Comparison of ENCODE assay signal across 9 mouse cellular contexts in the genomic region with DNA sequence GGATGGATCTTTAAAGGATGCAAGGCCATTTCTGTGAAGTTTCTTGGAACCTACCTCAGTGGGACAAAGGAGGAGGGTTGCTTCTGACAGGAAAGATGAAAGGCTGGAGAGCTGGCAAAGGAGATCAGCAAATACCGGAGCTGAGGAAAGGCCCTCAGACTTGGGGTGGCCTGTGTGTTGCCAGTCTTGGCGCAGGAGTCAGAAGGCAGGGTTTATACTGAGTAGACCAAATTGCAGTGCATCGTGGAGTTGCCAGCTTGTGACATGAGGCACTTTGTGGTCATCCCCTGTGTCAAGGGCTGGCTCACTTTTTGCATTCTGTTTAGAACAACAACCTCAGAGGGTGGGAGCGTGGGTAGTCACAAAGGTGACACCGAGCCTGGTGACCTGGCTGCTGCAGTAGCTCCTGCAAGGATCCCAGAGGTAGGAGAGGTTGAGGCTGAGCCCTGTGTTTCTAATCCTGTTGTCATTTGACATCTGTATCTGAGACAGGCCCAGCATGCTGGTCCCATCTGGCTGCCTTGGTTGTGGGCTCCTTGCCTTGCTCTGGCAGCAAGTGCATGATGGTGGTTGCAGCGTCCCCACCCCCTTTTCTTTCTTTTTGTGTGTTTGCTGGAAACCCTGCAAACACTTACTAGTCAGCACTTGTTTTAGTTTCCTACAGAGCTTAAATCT. TPM values are rescaled to one million over a fixed set of nuclear protein-coding genes. Genes with fewer than 3 reads are reported as not detected.
DNase-seq lines count a peak whose midpoint lies in the region; ATAC-seq and TF ChIP-seq lines count a peak whose summit lies in the region.
"Had no signal": no experiment of that assay in that cellular context is flagged by ENCODE, and none has a peak within 500 bp of the region (broad histone marks: within the 10 kb centered on the region; RNA-seq: fewer than 3 reads in every experiment).

No protein-coding gene starts in this region.

- no peak for DNase-seq in kidney, adult 18-20 months
- peak; percentile 69 for DNase-seq in brain, embryonic 14.5 days (ENCODE audit: low read depth)
- no peak for DNase-seq in liver, postnatal 0 days
- no peak for DNase-seq in T-cell, adult 2 months (ENCODE audit: low spot score)
- DNase-seq in right cerebral cortex, postnatal 4 days = no peak
- no peak for DNase-seq in urinary bladder, postnatal 10 days (ENCODE audit: low spot score)

- H3K9me3 ChIP-seq in kidney, embryonic 15.5 days (replicated peaks) = peaks cover 3% of the 10 kb centered on the region; the same call in 1 of the 2 replicates
- peaks cover 4% of the 10 kb centered on the region; the same call in 1 of the 2 replicates for H3K9me3 ChIP-seq in heart, embryonic 16.5 days (replicated peaks; ENCODE audit: control insufficient read depth, low read length)
- no peaks in the 10 kb centered on the region for H3K9me3 ChIP-seq in liver, postnatal 0 days (ENCODE audit: low read length)

- peak overlapping the region; percentile 87 for H3K4me2 ChIP-seq in kidney, embryonic 15.5 days
- peak overlapping the region; percentile 71 for H3K4me2 ChIP-seq in heart, embryonic 16.5 days (ENCODE audit: low read depth, low read length)
- H3K4me2 ChIP-seq in liver, postnatal 0 days (ENCODE audit: low read depth, low read length) = peak overlapping the region; percentile 94

- H3K4me1 ChIP-seq in kidney, embryonic 15.5 days = peaks cover 40% of the 10 kb centered on the region
- peaks cover 33% of the 10 kb centered on the region for H3K4me1 ChIP-seq in heart, embryonic 16.5 days (ENCODE audit: control insufficient read depth, insufficient read depth, low read length)
- peaks cover 26% of the 10 kb centered on the region for H3K4me1 ChIP-seq in liver, postnatal 0 days (ENCODE audit: insufficient read depth)

- no peak for TF ChIP-seq POLR2A in brain, embryonic 14.5 days (IDR thresholded peaks at IDR 0.05; ENCODE audit: borderline replicate concordance, extremely low read depth, insufficient read depth, insufficient read length, poor library complexity, severe bottlenecking)

- TF ChIP-seq EP300 in liver, postnatal 0 days (IDR thresholded peaks at IDR 0.05; ENCODE audit: low read depth) = no peak

- peaks cover 10% of the 10 kb centered on the region for H3K36me3 ChIP-seq in kidney, embryonic 15.5 days
- peaks cover 5% of the 10 kb centered on the region; the same call in 1 of the 2 replicates for H3K36me3 ChIP-seq in heart, embryonic 16.5 days (ENCODE audit: control insufficient read depth, insufficient read depth)
- H3K36me3 ChIP-seq in liver, postnatal 0 days (replicated peaks; ENCODE audit: insufficient read depth, low read length) = no peaks in the 10 kb centered on the region

- TF ChIP-seq CTCF in brain, embryonic 14.5 days (IDR thresholded peaks at IDR 0.05; ENCODE audit: borderline replicate concordance, extremely low read depth, insufficient read depth, insufficient read length) = no peak
- TF ChIP-seq CTCF in liver, postnatal 0 days (IDR thresholded peaks at IDR 0.05; ENCODE audit: low read depth) = no peak

- ATAC-seq in kidney, embryonic 15.5 days (replicated peaks; ENCODE audit: low FRiP score) = no peak
- ATAC-seq in heart, embryonic 16.5 days (replicated peaks; ENCODE audit: extremely low read depth, insufficient read depth, low FRiP score) = no peak
- ATAC-seq in liver, postnatal 0 days = no peak
- ATAC-seq: Patski had no signal

- H3K4me3 ChIP-seq in kidney, embryonic 15.5 days (replicated peaks) = peak overlapping the region; percentile 77
- H3K4me3 ChIP-seq in heart, embryonic 16.5 days (ENCODE audit: low read length) = peak overlapping the region; percentile 78
- peak overlapping the region; percentile 90 for H3K4me3 ChIP-seq in liver, postnatal 0 days (ENCODE audit: low read depth, low read length)

- H3K27me3 ChIP-seq in kidney, embryonic 15.5 days = no peaks in the 10 kb centered on the region
- no peaks in the 10 kb centered on the region for H3K27me3 ChIP-seq in heart, embryonic 16.5 days (ENCODE audit: control insufficient read depth, insufficient read depth, low read length)
- H3K27me3 ChIP-seq in liver, postnatal 0 days (ENCODE audit: insufficient read depth, low read length) = no peaks in the 10 kb centered on the region
- H3K27me3 ChIP-seq: Patski had no signal

- H3K27ac ChIP-seq in kidney, embryonic 15.5 days = no peak overlapping the region
- peak overlapping the region; percentile 28; the same call in 1 of the 2 replicates for H3K27ac ChIP-seq in heart, embryonic 16.5 days (ENCODE audit: low read length)
- peak overlapping the region; percentile 34 for H3K27ac ChIP-seq in liver, postnatal 0 days (ENCODE audit: low read depth)

- H3K9ac ChIP-seq in kidney, embryonic 15.5 days = peak overlapping the region; percentile 93
- peak overlapping the region; percentile 94 for H3K9ac ChIP-seq in heart, embryonic 16.5 days (ENCODE audit: low read length)
- peak overlapping the region; percentile 95 for H3K9ac ChIP-seq in liver, postnatal 0 days (replicated peaks)

- 73% methylated on average over 6 of the region's 6 CpGs for WGBS in kidney, embryonic 15.5 days
- 68% methylated on average over 6 of the region's 6 CpGs for WGBS in heart, embryonic 16.5 days
- 82% methylated on average over 6 of the region's 6 CpGs for WGBS in liver, postnatal 0 days (ENCODE audit: insufficient replicate concordance)

RNA-seq across cellular contexts. Expression of gene Rgs12, which starts 1.4 kb away (rescaled TPM):
- 30.2 and 35.2 TPM in 2 replicates for polyA plus RNA-seq in kidney, embryonic 15.5 days (2015; fragmentation: Nextera tagmentation; extraction: Ambion mirVana)
- polyA plus RNA-seq in brain, embryonic 14.5 days (2012; rRNA removed) = 58.7 and 60.9 TPM in 2 replicates
- polyA plus RNA-seq in heart, embryonic 16.5 days (2015; fragmentation: Nextera tagmentation; extraction: Ambion mirVana) = 30.0 and 34.2 TPM in 2 replicates
- 6.9 and 7.3 TPM in 2 replicates for polyA plus RNA-seq in liver, postnatal 0 days (2015; fragmentation: Nextera tagmentation; extraction: Ambion mirVana)

RNA-seq across cellular contexts. Expression of gene Msantd1, which starts 42.8 kb away (rescaled TPM):
- 0.42 and 0.68 TPM in 2 replicates for polyA plus RNA-seq in kidney, embryonic 15.5 days (2015; fragmentation: Nextera tagmentation; extraction: Ambion mirVana)
- polyA plus RNA-seq in brain, embryonic 14.5 days (2012; rRNA removed) = 8.2 and 9.0 TPM in 2 replicates
- 0.30 and 0.69 TPM in 2 replicates for polyA plus RNA-seq in heart, embryonic 16.5 days (2015; fragmentation: Nextera tagmentation; extraction: Ambion mirVana)
- 0.05 and 0.22 TPM in 2 replicates for polyA plus RNA-seq in liver, postnatal 0 days (2015; fragmentation: Nextera tagmentation; extraction: Ambion mirVana)
